ENCODE assay signal across 10 mouse cellular contexts in genomic region chr8:106403246-106403933, GRCm38 (mm10). TPM values are rescaled to one million over a fixed set of nuclear protein-coding genes. Genes with fewer than 3 reads are reported as not detected.
DNase-seq lines count a peak whose midpoint lies in the region; ATAC-seq and TF ChIP-seq lines count a peak whose summit lies in the region.
"Had no signal": no experiment of that assay in that cellular context is flagged by ENCODE, and none has a peak within 500 bp of the region (broad histone marks: within the 10 kb centered on the region; RNA-seq: fewer than 3 reads in every experiment).

No protein-coding gene starts in this region.

- no peak for ATAC-seq in hindbrain, embryonic 11.5 days (ENCODE audit: low FRiP score)
- no peak for ATAC-seq in hindbrain, embryonic 12.5 days (ENCODE audit: low FRiP score)

- WGBS in hindbrain, embryonic 11.5 days, result 48% methylated on average over 12 of the region's 12 CpGs
- 49% methylated on average over 12 of the region's 12 CpGs for WGBS in hindbrain, embryonic 12.5 days
- 26% methylated on average over 12 of the region's 12 CpGs for WGBS in lung, adult 2 months
- WGBS in spleen, adult 2 months, result 36% methylated on average over 12 of the region's 12 CpGs

- H3K9me3 ChIP-seq in hindbrain, embryonic 11.5 days (ENCODE audit: control insufficient read depth, low read length), result no peaks in the 10 kb centered on the region
- H3K9me3 ChIP-seq in hindbrain, embryonic 12.5 days (replicated peaks), result no peaks in the 10 kb centered on the region
- H3K9me3 ChIP-seq: G1E; limb, embryonic 13.5 days had no signal

- no peaks in the 10 kb centered on the region for H3K36me3 ChIP-seq in hindbrain, embryonic 11.5 days (ENCODE audit: control insufficient read depth, insufficient read depth, low read length)
- H3K36me3 ChIP-seq in hindbrain, embryonic 12.5 days, result no peaks in the 10 kb centered on the region
- H3K36me3 ChIP-seq in spleen, adult 2 months (ENCODE audit: control insufficient read depth, insufficient read depth, low read length), result no peaks in the 10 kb centered on the region
- H3K36me3 ChIP-seq: G1E; limb, embryonic 13.5 days had no signal

- no peak overlapping the region for H3K4me3 ChIP-seq in hindbrain, embryonic 11.5 days (ENCODE audit: low read depth, low read length)
- no peak overlapping the region for H3K4me3 ChIP-seq in hindbrain, embryonic 12.5 days
- no peak overlapping the region for H3K4me3 ChIP-seq in embryonic fibroblast, embryonic 13.5 days (ENCODE audit: insufficient read depth, low read length)
- no peak overlapping the region for H3K4me3 ChIP-seq in layer of hippocampus, adult 2 months
- H3K4me3 ChIP-seq in lung, adult 2 months (replicated peaks; ENCODE audit: extremely low read depth, low read depth, low read length), result no peak overlapping the region
- no peak overlapping the region for H3K4me3 ChIP-seq in spleen, adult 2 months (ENCODE audit: extremely low read depth, insufficient read depth, insufficient read length)
- H3K4me3 ChIP-seq: limb, embryonic 13.5 days had no signal

- peak; percentile 64 for DNase-seq in hindbrain, embryonic 11.5 days (ENCODE audit: low spot score)
- peak; percentile 18 to 32 for DNase-seq in adrenal gland, postnatal 4 days (ENCODE audit: low spot score in 2 of 2)
- DNase-seq in heart, postnatal 10 days, result peak; percentile 78 to 83
- peak; percentile 52 to 67 for DNase-seq in layer of hippocampus, adult 2 months (ENCODE audit: low spot score in 2 of 2)
- DNase-seq in lung, adult 2 months, result peak; percentile 50
- DNase-seq in spleen, adult 2 months (ENCODE audit: low read depth in 1 of 2, low spot score in 2 of 2), result peak in 1 of 2 experiments; percentile 64

- no peaks in the 10 kb centered on the region for H3K27me3 ChIP-seq in hindbrain, embryonic 11.5 days (ENCODE audit: control insufficient read depth, insufficient read depth, low read length)
- no peaks in the 10 kb centered on the region for H3K27me3 ChIP-seq in hindbrain, embryonic 12.5 days
- no peaks in the 10 kb centered on the region for H3K27me3 ChIP-seq in spleen, adult 2 months (ENCODE audit: control insufficient read depth, insufficient read depth, low read length)
- H3K27me3 ChIP-seq: limb, embryonic 13.5 days had no signal

- no peak overlapping the region for H3K27ac ChIP-seq in hindbrain, embryonic 11.5 days (ENCODE audit: low read depth, low read length)
- H3K27ac ChIP-seq in hindbrain, embryonic 12.5 days, result no peak overlapping the region
- H3K27ac ChIP-seq in embryonic fibroblast, embryonic 13.5 days (ENCODE audit: insufficient read depth, low read length), result no peak overlapping the region
- H3K27ac ChIP-seq in layer of hippocampus, adult 2 months, result no peak overlapping the region
- no peak overlapping the region for H3K27ac ChIP-seq in spleen, adult 2 months (ENCODE audit: insufficient read depth, low read length)
- H3K27ac ChIP-seq: limb, embryonic 13.5 days had no signal

- H3K9ac ChIP-seq in hindbrain, embryonic 11.5 days (ENCODE audit: low read depth, low read length), result no peak overlapping the region
- H3K9ac ChIP-seq in hindbrain, embryonic 12.5 days, result no peak overlapping the region
- H3K9ac ChIP-seq: limb, embryonic 13.5 days had no signal

- intact Hi-C loops in heart, postnatal 10 days (cut with DNase I), result loop anchor here (2.0 to 5.0 kb wide), 4 partner anchors 25 to 261 kb away; partner anchors contain the start of genes Prmt7 and Slc7a6os

- 0 out of 2 replicates have a peak, but pooled peaks have one; percentile 15 for TF ChIP-seq CTCF in embryonic fibroblast, embryonic 13.5 days (IDR thresholded peaks at IDR 0.05; ENCODE audit: borderline replicate concordance, insufficient read depth, low read length)
- peak; percentile 94 for TF ChIP-seq CTCF in layer of hippocampus, adult 2 months (conservative IDR thresholded peaks at IDR 0.05)
- TF ChIP-seq CTCF in lung, adult 2 months (IDR thresholded peaks at IDR 0.05; ENCODE audit: insufficient read depth, low read length), result peak; percentile 50
- TF ChIP-seq CTCF in spleen, adult 2 months (IDR thresholded peaks at IDR 0.05; ENCODE audit: extremely low read depth, insufficient read depth, insufficient read length, insufficient replicate concordance), result peak; percentile 70; the same call in 1 of the 2 replicates

- no peak for TF ChIP-seq POLR2A in embryonic fibroblast, embryonic 13.5 days (IDR thresholded peaks at IDR 0.05; ENCODE audit: low read depth, low read length)
- TF ChIP-seq POLR2A in lung, adult 2 months (IDR thresholded peaks at IDR 0.05; ENCODE audit: borderline replicate concordance, extremely low read depth, low read depth, low read length), result no peak
- no peak for TF ChIP-seq POLR2A in spleen, adult 2 months (IDR thresholded peaks at IDR 0.05; ENCODE audit: low read depth, low read length)

- H3K4me1 ChIP-seq in hindbrain, embryonic 11.5 days (replicated peaks; ENCODE audit: control insufficient read depth, insufficient read depth, low read length), result no peaks in the 10 kb centered on the region
- peaks cover 9% of the 10 kb centered on the region for H3K4me1 ChIP-seq in hindbrain, embryonic 12.5 days
- peaks cover 16% of the 10 kb centered on the region for H3K4me1 ChIP-seq in embryonic fibroblast, embryonic 13.5 days (ENCODE audit: control insufficient read depth, insufficient read depth, low read length)
- H3K4me1 ChIP-seq in lung, adult 2 months (ENCODE audit: control insufficient read depth, insufficient read depth, low read length), result no peaks in the 10 kb centered on the region
- no peaks in the 10 kb centered on the region; the same call in 1 of the 2 replicates for H3K4me1 ChIP-seq in spleen, adult 2 months (ENCODE audit: control insufficient read depth, insufficient read depth, insufficient read length)

- H3K4me2 ChIP-seq in hindbrain, embryonic 11.5 days (replicated peaks; ENCODE audit: low read depth, low read length), result no peak overlapping the region
- no peak overlapping the region for H3K4me2 ChIP-seq in hindbrain, embryonic 12.5 days (replicated peaks)
- H3K4me2 ChIP-seq: limb, embryonic 13.5 days had no signal

RNA-seq across cellular contexts. Expression of gene Zfp90, which starts 11.7 kb away (rescaled TPM):
- polyA plus RNA-seq in hindbrain, embryonic 11.5 days (2014; fragmentation: Nextera tagmentation; extraction: Ambion mirVana), result 31.4 and 34.1 TPM in 2 replicates
- 36.0 and 37.3 TPM in 2 replicates for polyA plus RNA-seq in hindbrain, embryonic 12.5 days (2016; fragmentation: Nextera tagmentation; extraction: Ambion mirVana)
- total RNA-seq in adrenal gland, postnatal 4 days (2021), result 10 to 100 TPM; 19.0 to 19.4 TPM
- 10.1 and 11.7 TPM in 2 replicates for polyA plus RNA-seq in embryonic fibroblast, embryonic 13.5 days (2011; ENCODE audit: insufficient read length, low read depth, missing spikeins)
- 1 to 10 TPM; 8.1 to 9.1 TPM for total RNA-seq in heart, postnatal 10 days (2021)
- 10 to 100 TPM; 10.6 to 12.9 TPM for total RNA-seq in layer of hippocampus, adult 2 months (2021)
- polyA plus RNA-seq in lung, adult 2 months (2012; rRNA removed), result 1.7 and 2.7 TPM in 2 replicates
- 2.2 and 2.4 TPM in 2 replicates for polyA plus RNA-seq in spleen, adult 2 months (2012; rRNA removed)
- polyA plus RNA-seq: G1E had no signal

Comparison
In these comparisons a context has a peak if more than half of its experiments do, and no peak if none do; other contexts are left out.
1. CTCF ChIP-seq: peak in every context shown above with its lines; median percentile 94 in layer of hippocampus, adult 2 months; 70 in spleen, adult 2 months; 50 in lung, adult 2 months; 15 in embryonic fibroblast, embryonic 13.5 days.